Mouse (Mus musculus) ES-Bruce4 (cell line): ENCODE measurements at regions not wholly inside any gene's neighbourhood (a gene's known extent, or its start where the extent isn't known, plus 50 kb on each side); places are given as distances from the start of the nearest gene placed in this dataset.

Experiments
- CTCF ChIP-seq: IDR thresholded peaks from one replicate; pipeline ENCODE4 v1.8.1; 2011; ENCODE audit warnings: low read depth, low read length
- POLR2A ChIP-seq: IDR thresholded peaks from one replicate; pipeline ENCODE4 v1.8.1; 2011; ENCODE audit warnings: low read length; ENCODE audit not compliant: insufficient read depth

DNA sequence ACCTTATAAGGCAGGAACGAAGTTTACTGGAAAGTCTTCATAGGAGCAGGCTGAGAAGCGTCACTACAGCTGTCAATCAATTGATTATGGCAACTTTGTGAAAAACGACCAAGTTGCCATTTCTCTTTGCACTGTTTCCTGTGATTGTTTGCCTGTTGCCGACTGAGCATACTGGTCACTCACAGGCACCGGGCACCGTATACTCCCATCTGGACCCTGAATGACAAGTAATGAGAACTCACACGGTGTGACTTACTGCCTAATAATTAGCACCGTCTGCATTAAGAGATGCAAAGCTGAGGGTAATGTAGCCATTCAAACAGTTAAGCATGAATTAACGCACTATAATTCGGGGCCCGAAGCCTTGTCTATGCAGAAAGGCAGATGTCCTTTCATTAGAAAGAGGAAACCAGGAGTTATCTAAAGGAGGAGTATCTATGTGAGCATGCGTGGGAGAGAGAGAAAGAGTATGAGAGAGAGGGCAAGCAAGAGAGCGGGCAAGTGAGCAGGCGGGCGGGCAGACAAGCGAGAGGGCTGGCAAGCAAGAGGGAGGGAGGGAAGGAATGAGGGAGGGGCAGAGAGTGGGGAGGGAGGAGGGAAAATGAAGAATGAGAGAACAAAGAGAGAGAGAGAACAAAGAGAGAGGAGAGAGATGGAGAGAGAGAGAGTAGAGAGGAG, 231.4 kb upstream of the Arid2 start:
- TF ChIP-seq CTCF, result no peak
- no peak for TF ChIP-seq POLR2A
